Mouse (Mus musculus) cerebellum, adult (tissue): ENCODE data around the gene Prkch.

Source experiments
- ATAC-seq: cut with Nextera tagmentation; 2 replicates; pipeline ENCODE4 v1.9.2; 2017; ENCODE audit warnings: mild to moderate bottlenecking, moderate library complexity, mixed read lengths; ENCODE audit not compliant: insufficient number of reproducible peaks, low FRiP score, low TSS enrichment

Prkch gene

DNA sequence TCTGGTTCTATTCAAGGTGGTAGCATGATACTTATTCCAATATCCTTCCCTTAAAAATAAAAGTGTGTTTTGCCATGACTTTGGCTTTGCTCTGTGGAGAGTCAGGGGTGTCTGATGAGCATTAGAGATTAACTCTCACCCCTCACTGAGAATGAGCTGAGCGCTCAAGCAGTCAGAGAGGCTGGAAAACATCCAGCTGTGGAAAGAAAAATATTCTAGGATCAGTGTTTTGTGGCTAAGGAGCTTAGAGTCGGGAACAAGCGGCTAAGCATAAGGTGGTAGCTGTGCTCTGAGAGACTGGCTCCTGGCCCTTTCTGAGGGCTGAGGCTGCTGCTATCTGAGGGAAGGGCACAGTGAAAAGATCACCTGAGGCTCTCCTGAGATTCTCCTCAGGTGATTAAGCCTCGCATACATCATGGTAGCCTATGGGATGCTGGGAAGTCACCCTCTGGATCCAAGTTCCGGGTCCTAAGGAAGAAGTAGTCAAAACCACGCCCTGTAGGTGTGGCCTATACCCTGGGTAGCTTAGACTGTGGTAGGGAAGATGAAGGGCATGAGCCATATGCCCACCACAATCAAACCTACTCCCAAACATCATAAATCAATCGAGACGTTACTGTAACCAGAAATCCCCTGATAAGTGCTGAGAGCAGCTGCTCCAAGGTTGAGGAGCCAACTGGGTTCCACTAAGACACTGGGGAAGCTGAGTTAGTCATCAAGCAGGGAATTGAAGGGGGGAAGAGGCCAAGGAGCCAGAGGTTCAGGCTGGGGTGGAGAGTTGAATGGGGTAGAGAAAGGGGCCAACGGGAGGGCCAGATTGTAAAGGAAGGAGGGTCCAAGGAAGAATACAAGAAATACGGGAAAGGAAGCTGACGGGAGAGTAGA lies 228.7 kb downstream of the Prkch start:
- no peak for ATAC-seq

DNA sequence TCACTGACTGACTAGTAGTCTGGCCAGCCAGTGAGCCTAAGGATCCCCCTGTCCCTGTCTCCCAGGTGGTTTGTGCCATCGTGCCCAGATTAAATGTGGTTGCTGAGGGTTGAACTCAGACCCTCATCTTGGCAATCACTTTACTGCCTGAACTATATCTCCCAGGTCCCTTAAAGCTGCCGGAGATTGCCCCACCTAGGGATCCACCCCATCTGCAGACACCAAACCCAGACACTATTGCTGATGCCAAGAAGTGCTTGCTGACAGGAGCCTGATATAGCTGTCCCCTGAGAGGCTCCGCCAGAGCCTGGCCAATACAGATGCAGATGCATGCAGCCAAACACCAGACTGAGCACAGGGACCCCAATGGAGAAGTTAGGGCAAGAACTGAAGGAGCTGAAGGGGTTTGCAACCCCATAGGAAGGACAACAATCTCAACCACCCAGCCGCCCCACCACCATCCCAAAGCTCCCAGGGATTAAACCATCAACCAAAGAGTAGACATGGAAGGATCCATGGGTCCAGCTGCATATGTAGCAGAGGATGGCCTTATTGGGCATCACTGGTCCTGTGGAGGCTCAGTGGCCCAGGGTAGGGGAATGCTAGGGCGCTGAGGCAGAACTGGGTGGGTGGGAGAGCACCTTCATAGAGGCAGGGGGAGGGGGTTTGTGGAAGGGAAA lies 229.6 kb downstream of the Prkch start:
- no peak for ATAC-seq

DNA sequence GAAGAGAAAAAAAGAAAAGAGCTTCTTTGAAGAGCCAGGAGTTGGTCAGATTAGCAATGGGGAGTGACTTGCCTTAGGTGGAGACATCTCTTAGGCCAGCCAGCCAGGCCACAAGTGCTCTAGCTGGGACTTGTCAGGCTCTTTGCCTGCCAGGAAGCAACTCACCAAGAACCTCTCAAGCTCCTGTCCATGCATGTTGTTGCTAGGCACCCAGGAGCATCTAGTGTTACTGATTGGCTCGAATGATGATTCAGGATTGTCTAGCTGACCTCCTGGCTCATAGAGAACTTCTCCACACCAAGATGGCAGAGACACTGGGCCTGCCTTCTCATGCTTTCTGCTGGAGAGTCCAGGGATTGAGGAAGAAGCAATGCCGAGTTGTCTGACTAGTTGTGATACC lies 230.3 kb downstream of the Prkch start:
- ATAC-seq = no peak

DNA sequence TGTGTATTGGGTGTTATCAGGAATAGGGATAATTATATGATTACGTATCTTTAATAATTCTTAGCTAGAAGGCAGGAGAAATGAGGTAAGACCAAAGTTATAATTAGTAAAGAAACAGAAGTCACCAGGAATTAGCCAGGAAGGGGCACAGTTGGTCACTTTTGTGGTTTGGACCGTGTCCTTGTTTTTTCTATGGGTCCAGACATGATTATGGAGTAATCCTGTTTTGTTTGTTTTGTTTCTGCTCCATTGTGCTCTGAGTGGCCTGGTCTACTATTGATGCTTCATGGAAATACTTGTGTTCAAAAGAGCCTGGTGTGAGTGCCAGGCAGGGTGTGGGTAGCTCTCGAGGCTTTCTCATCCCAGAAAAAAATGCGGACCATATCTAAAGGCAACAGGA lies 230.9 kb downstream of the Prkch start:
- no peak for ATAC-seq

DNA sequence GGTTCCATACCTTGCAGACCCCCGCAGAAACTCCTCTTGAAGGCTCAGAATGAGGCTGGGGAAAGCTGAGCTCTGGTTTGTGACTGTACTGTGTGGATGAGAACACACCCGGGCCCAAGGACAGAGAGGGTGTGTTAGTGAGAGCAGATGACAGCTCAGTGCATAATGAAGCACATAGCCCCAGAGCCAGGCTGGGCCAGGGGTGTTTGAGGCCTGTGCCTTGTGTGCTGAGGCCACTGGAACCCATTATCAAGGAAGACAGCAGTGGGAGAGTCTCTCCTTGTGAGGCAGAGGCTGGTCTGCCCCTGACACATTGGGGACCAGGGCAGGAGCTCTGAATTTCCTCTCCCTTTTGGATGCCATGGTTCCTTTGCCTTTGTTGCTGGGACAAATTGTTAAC lies 231.3 kb downstream of the Prkch start:
- no peak for ATAC-seq

DNA sequence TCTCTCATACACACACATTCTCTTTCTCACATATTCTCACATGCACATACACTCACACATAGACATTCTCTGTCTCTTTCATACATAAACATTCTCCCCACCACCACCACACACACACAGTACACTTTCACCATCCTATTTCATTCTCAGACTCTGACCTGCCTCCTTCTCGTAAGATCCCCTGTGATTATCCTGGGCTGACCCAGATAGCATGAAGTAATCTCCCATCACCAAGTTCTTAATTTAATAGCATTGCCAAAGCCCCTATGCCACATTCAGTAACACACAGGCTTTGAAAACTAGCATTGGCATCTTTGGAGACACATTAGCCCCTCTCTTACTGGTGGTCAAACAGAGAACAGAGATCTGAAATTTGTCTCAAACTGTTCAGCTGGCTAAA lies 232.3 kb downstream of the Prkch start:
- no peak for ATAC-seq

DNA sequence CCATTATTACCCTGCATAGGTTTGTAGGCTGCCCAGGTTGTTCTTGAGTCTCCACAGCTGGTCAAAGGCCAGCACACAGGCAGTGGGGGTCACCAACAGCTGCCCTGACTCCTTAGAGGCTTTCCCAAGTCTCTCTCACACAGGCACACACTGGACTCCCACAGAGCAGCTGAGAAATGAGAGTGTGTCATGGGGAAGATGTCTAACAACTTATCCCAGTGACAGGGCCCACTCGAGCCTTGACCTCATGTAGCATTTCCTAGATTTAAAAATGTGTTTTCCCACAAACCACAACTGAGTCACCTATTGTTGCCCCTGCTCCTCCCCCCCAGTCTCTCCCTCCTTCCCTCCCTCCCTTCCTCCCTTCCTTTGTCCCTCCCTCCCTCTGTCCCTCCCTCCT lies 234.2 kb downstream of the Prkch start:
- no peak for ATAC-seq

DNA sequence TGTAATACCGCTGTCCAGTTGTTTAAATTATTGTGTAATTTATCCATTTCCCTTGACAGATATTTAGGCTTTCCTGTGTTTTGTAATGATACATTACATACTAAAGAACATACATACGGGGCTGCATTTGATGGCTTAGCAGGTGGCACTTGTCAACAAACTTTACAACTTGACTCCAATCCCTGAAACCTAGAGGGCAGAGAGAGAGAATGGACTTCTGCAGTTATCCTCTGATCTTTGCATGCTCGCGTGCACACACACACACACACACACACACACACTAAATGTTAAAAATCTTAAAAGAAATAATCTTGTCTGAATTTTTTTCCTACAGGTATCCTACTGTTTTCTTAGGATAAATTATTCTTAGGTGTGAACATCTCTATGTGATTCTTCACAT lies 236.6 kb downstream of the Prkch start:
- no peak for ATAC-seq

DNA sequence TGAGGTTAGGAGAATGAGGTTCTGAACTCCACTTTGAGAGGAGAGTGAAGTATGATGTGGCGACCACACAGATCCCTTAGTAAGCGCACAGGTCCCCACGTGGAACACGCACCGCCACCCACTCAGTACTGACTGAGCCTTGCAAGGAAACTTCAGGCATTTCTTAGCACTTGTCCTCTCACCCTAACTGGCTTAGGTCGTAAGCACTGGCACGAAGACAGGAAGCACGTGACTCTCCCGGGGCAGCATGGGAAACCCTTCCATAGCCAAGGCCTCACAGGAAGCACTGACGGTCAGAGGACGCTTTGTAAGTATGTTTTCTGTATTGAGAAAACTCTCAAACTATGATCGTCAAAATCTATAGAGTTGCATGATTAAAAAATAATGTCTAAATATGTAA lies 237.7 kb downstream of the Prkch start:
- no peak for ATAC-seq

DNA sequence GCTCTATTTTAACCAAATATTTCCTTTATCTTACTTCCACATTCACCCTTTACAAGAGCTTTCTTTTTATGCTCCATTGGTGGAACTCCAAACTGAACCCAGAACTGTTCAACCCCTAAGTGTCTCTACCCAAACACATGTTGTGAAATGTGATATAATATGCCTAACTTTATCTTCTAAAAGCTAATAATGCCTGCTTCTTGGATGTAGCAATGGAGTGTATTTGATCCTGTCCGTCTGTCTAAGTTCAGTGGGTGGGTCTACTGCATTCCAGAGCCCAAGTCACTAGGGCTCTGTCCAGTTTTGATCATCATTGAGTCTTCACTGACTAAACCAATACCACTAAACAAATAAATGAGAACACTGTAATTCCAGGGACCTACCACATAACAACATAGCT lies 240.2 kb downstream of the Prkch start:
- no peak for ATAC-seq
